Mouse (Mus musculus) neutrophil, adult 5-6 weeks (primary cell): Measurements from ENCODE around the gene Ovol1. TPM values are rescaled to one million over a fixed set of nuclear protein-coding genes. Genes with fewer than 3 reads are reported as not detected.

Experiments
- ATAC-seq: fragments of 151-379, 151-347 bp; 2 replicates; pipeline ENCODE4 v1.8.0; 2017; ENCODE audit warnings: mild to moderate bottlenecking, moderate TSS enrichment; ENCODE audit not compliant: insufficient number of reproducible peaks, poor library complexity, low FRiP score, severe bottlenecking; ENCODE audit errors: extremely low read depth
- total RNA-seq: library from RNA; stranded (forward); fragments of 200-1000 nt; gene quantifications from 2 replicates; pipeline ENCODE4 v1.2.3, GENCODE M21; 2017

Gene Ovol1
- total RNA-seq, 1 experiment from 2014 or later: 0.23 TPM

DNA sequence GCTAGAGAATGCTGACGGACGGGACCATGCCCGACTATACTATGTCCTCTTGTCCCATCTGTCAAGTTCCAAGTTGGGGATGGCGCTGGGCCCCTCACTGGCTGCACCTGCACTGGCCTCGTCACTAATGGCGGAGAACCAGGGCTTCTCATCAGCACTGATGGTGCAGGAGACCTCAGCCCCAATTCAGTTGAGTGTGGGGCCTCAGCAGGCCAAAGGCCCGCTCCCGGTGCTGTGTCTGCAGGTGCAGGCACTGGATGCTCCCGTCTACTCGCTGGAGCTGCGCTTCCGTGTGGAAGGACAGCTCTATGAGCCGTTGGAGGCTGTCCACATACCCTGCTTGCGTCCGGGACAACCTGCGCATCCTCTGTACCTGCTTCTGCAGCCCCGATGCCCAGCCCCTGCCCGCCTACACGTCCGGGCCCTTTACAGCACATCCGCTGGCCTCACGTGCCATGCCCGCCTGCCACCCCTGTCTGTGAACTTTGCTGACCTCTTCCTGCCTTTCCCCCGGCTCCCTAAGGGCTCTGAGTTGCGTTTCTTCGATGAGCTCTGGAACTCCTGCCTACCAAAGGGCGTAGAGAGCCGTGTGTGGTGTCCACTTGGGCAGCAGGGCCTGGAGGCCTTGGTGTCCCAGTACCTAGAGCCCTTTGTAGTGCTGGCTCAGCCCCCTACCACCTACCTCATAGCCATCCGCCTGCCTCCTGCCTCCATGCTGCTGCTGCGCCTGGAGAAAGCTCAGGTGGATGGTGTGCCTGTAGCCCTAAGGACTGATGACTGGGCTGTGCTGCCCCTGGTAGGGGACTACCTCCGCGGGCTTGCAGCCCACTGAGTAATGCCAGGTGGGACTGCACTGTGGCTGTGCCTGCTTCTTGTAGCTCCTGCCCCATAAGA lies 10.2 kb upstream of the Ovol1 start:
- no peak for ATAC-seq

DNA sequence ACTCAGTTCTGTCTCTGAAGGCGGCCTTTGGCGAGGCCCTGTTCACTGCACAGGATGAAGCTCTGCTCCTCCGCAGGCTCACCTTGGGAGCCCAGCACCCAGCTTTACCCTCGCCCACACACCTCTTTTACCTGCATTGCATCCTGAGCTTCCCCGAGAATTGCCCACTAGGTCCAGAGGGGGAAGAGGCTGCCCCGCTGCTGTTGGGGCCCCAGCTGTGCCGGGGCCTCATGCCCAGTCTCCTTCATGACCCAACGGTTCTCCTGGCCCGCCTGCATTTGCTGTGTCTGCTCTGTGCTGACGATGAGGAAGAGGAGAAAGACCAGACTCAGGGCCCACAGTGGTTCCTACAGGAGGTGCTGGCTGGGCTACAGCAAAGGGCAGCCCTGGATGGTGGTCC lies 9.1 kb upstream of the Ovol1 start:
- no peak for ATAC-seq

DNA sequence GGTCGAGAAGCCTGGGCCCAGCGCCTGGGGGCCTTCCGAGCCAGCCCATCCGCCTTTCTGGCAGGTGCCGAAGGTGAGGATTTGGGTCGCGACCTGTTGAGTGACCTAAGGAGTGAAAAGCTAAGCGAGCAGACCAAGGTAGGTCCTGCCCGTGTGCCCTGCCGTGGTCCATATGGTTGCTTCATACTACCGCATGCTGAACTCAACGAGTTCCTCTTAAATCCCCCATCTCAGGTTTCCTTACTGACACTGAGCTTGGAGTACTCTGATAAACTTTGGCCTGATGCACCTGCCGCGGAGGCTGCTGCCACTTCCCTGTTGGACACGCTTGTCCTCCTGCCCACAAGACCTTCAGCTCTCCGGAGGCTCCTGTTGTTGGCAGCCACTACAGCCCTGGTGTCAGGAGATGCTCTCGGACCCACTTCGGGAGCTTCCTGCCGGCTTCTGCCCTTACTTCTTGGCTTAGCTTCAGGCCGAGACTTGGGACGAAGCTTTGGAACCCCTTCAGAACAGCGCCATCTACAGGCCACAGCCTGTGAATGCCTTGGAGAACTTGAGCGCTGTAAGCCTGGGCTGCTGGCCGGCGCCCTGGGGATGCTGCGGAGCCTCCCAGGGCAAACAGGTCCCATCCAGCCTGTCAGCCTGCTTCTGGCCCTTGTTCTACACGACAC lies 8.2 kb upstream of the Ovol1 start:
- ATAC-seq: peak; percentile 40

- peak; percentile 49 for ATAC-seq
Measured at GRCm38 (mm10) chr19:5567534-5568469, 7.4 kb upstream of the Ovol1 start, which contains the start of gene Ap5b1. Ap5b1 (plus strand) TSS chr19:5568025.

DNA sequence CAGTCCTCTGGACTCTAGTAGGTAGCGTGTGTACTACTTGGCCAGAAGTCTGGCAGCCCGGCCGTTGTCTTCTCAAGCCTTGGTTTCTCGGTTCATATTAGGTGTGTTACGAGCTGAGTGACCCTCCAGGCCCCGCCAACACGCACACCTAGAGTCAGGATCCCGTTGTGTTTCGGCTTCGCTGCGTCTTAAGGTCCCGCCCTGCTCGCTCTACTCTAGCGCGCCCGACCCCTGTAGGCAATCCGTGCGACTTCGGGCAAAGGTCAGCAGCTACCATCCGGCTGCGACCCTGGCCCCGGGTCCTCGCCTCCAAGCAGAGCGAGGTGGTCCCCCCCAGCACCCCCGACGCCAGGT lies 6.7 kb upstream of the Ovol1 start:
- ATAC-seq: no peak

- no peak for ATAC-seq
Measured at GRCm38 (mm10) chr19:5566316-5566715, 5.9 kb upstream of the Ovol1 start.

GRCm38 (mm10) chr19:5562776-5563175 lies 2.3 kb upstream of the Ovol1 start:
- ATAC-seq: no peak

GRCm38 (mm10) chr19:5561886-5562285 lies 1.4 kb upstream of the Ovol1 start:
- no peak for ATAC-seq

GRCm38 (mm10) chr19:5561252-5561790 lies 875 bp upstream of the Ovol1 start:
- ATAC-seq: no peak

- no peak for ATAC-seq
Measured at GRCm38 (mm10) chr19:5559631-5560456, 602 bp downstream of the Ovol1 start.

- no peak for ATAC-seq
Measured at GRCm38 (mm10) chr19:5559229-5559628, 1.2 kb downstream of the Ovol1 start.

GRCm38 (mm10) chr19:5558770-5559169 lies 1.7 kb downstream of the Ovol1 start:
- ATAC-seq: no peak

DNA sequence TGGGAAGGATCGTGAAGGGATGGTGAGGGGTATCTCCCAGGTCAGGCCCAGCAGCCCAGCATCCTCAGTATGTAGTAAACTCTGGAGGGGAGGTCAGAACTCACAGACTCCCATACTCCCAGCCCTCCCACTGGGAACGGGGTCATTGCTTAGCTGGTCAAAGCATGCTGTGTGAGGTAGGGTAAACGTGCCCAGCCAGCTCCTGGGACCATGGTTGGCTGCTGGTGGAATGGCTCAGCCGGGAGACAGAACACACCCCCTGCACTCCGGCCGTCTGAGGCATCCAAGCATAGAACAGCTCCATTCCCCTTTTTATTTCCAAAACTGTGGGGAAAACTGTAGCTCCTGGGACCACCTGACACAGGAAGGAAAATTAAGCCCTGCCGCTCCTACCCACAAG lies 2.3 kb downstream of the Ovol1 start:
- no peak for ATAC-seq

DNA sequence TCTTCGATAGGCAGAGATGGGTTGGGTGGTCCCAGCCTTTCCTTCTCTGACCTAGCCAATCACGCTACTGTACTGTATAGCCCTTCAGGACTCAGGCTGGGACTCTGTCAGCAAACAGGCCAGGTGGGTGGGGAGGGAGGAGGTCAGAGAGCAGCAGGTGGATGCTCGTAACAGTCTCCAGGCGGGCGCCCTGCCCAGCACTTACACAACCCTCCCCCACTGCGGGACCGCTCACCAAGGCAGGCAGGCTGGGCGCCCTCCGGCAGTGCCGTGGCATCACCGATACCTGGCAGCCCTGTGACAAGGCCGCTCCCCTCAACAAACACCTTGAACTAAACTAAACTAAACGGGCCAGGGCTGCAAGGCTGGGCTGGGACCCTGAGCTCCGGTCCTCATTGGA lies 6.2 kb downstream of the Ovol1 start:
- no peak for ATAC-seq

- ATAC-seq: no peak
Measured at GRCm38 (mm10) chr19:5553802-5554201, 6.6 kb downstream of the Ovol1 start.

GRCm38 (mm10) chr19:5547471-5548056 lies 12.9 kb downstream of the Ovol1 start:
- ATAC-seq: no peak

- ATAC-seq: no peak
Measured at GRCm38 (mm10) chr19:5544031-5544430, 16.4 kb downstream of the Ovol1 start.

- no peak for ATAC-seq
Measured at GRCm38 (mm10) chr19:5543362-5543761, 17.1 kb downstream of the Ovol1 start.
